Mouse (Mus musculus): ENCODE results near the gene Cfap299. TPM values are rescaled to one million over a fixed set of nuclear protein-coding genes. Genes with fewer than 3 reads are reported as not detected.

Gene Cfap299
- polyA plus RNA-seq, 1 experiment from 2014 or later, result 0.27 TPM

DNA sequence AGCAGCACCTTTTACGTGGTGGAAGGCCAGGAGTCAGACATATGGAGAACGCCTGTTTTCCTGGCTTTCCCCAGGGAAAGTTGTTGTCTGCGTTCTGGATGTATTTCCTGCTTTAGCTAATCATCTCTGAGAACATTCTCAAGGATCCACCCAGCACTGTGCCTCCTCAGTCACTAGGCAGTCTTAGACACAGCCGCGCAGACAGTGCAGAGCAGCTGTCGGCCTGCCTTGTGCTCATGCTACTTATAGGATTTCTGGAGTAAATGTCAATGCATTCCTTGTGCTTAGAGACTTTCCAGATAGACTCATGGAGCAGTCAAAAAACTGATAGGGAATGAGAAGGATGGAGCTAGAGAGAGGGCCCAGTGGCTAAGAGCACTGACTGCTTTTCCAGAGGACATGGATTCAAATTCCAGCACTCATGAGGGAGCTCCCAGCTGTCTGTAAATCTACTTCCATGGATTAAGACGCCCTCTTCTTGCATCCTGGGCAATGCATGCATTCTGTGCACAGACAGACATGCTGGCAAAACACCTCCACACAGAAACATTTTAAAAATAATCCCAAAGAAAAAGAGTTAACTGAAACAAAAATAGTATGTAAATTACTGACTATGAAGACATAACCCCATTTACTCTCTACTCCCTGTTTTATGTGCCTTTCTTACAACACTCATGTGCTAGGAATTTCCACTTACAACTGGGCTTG lies 193.3 kb downstream of the Cfap299 start:
- H3K9me3 ChIP-seq (ENCODE audit: control insufficient read depth), result no peaks in the 10 kb centered on the region
- 78% methylated on average over 7 of the region's 7 CpGs for WGBS
- no peak overlapping the region for H3K9ac ChIP-seq (ENCODE audit: low read depth, low read length)
- no peak overlapping the region for H3K27ac ChIP-seq (ENCODE audit: low read depth, low read length)
- TF ChIP-seq CTCF (IDR thresholded peaks at IDR 0.05; ENCODE audit: low read depth), result no peak
- no peaks in the 10 kb centered on the region for H3K36me3 ChIP-seq (ENCODE audit: control insufficient read depth, insufficient read depth)
- H3K4me3 ChIP-seq (ENCODE audit: low read depth, low read length), result no peak overlapping the region
- no peak overlapping the region for H3K4me2 ChIP-seq (replicated peaks; ENCODE audit: low read depth)
- ATAC-seq, result no peak
- no peaks in the 10 kb centered on the region for H3K4me1 ChIP-seq (replicated peaks; ENCODE audit: control insufficient read depth, insufficient read depth, low read length)
- no peaks in the 10 kb centered on the region for H3K27me3 ChIP-seq (replicated peaks; ENCODE audit: control insufficient read depth, insufficient read depth, low read length)

DNA sequence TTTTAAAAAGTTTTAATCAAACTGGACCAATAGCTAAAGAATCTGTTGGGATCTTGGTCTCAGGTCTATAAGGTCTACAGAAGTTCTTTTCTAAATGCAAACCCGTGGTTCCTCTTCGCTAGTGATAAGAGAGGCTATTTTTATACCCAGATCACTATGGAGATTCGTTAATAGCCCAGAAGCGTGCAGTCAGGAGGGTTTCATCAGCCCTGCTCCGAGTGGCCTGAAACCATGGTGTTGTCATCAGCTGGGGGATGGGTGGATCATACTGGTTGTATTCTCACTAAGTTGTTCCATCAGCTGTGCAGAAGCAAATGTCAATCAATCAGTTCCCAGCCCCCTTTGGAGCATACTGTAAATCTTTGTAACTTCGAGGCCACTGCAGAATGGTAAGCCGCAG lies 193.9 kb downstream of the Cfap299 start:
- no peak overlapping the region for H3K9ac ChIP-seq (ENCODE audit: low read depth, low read length)
- no peaks in the 10 kb centered on the region for H3K9me3 ChIP-seq (ENCODE audit: control insufficient read depth)
- WGBS, result 49% methylated on average over 7 of the region's 7 CpGs
- 0 out of 2 replicates have a peak, but pooled peaks have one; percentile 33 for ATAC-seq
- no peak overlapping the region for H3K4me2 ChIP-seq (replicated peaks; ENCODE audit: low read depth)
- H3K4me3 ChIP-seq (ENCODE audit: low read depth, low read length), result no peak overlapping the region
- no peaks in the 10 kb centered on the region for H3K4me1 ChIP-seq (replicated peaks; ENCODE audit: control insufficient read depth, insufficient read depth, low read length)
- no peak overlapping the region for H3K27ac ChIP-seq (ENCODE audit: low read depth, low read length)
- TF ChIP-seq CTCF (IDR thresholded peaks at IDR 0.05; ENCODE audit: low read depth), result no peak
- no peaks in the 10 kb centered on the region for H3K27me3 ChIP-seq (replicated peaks; ENCODE audit: control insufficient read depth, insufficient read depth, low read length)
- no peaks in the 10 kb centered on the region for H3K36me3 ChIP-seq (ENCODE audit: control insufficient read depth, insufficient read depth)

DNA sequence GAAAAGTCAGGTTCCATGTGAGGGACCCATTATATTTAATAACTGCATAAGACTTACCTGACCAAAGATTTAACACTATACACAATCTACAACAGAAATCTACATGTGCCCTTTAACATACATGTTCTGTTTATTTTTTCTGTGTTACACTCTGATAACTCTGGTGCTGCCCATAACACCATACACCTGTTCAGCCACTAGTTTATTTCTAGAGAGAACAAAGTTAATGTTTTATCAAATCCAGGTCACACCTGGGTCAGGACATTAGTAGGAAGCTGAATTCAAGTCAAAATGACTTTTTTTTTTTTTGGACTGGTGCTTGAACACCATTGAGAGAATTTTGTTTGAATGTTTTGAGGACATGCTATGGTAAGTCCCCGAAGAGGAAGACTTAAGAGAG lies 194.7 kb downstream of the Cfap299 start:
- peak; percentile 53; the same call in 1 of the 2 replicates for ATAC-seq
- no peaks in the 10 kb centered on the region for H3K4me1 ChIP-seq (replicated peaks; ENCODE audit: control insufficient read depth, insufficient read depth, low read length)
- H3K27ac ChIP-seq (ENCODE audit: low read depth, low read length), result no peak overlapping the region
- no peak overlapping the region for H3K4me3 ChIP-seq (ENCODE audit: low read depth, low read length)
- H3K36me3 ChIP-seq (ENCODE audit: control insufficient read depth, insufficient read depth), result no peaks in the 10 kb centered on the region
- H3K27me3 ChIP-seq (replicated peaks; ENCODE audit: control insufficient read depth, insufficient read depth, low read length), result no peaks in the 10 kb centered on the region
- no peaks in the 10 kb centered on the region for H3K9me3 ChIP-seq (ENCODE audit: control insufficient read depth)
- WGBS, result 70% methylated on average over 1 of the region's 1 CpGs
- H3K9ac ChIP-seq (ENCODE audit: low read depth, low read length), result no peak overlapping the region
- H3K4me2 ChIP-seq (replicated peaks; ENCODE audit: low read depth), result no peak overlapping the region
- no peak for TF ChIP-seq CTCF (IDR thresholded peaks at IDR 0.05; ENCODE audit: low read depth)

DNA sequence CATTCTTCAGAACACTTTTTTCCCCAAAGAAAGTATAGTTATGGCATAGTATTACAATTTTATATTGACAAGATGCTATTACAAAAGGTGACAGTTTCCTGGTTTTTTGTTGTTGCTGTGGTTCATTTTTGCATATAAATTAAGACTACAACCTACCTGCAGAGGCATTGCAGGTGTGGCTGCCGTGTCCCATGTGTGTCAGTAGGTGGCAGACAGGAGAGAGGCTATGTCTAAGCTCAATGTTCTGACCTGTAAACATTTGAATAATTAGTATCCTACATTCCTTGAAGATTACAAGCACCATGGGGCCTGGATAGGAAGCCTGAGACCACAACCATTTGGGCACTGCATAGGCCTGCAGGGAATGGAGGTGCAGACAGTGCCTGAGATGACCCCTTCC lies 212.2 kb downstream of the Cfap299 start:
- no peak overlapping the region for H3K4me2 ChIP-seq (replicated peaks; ENCODE audit: low read depth)
- H3K36me3 ChIP-seq (ENCODE audit: control insufficient read depth, insufficient read depth), result no peaks in the 10 kb centered on the region
- no peak overlapping the region for H3K27ac ChIP-seq (ENCODE audit: low read depth, low read length)
- H3K4me1 ChIP-seq (replicated peaks; ENCODE audit: control insufficient read depth, insufficient read depth, low read length), result no peaks in the 10 kb centered on the region
- H3K9ac ChIP-seq (ENCODE audit: low read depth, low read length), result no peak overlapping the region
- no peak for ATAC-seq
- WGBS, result 86% methylated on average over 1 of the region's 1 CpGs
- H3K4me3 ChIP-seq (ENCODE audit: low read depth, low read length), result no peak overlapping the region
- H3K9me3 ChIP-seq (ENCODE audit: control insufficient read depth), result no peaks in the 10 kb centered on the region
- H3K27me3 ChIP-seq (replicated peaks; ENCODE audit: control insufficient read depth, insufficient read depth, low read length), result no peaks in the 10 kb centered on the region
- TF ChIP-seq CTCF (IDR thresholded peaks at IDR 0.05; ENCODE audit: low read depth), result peak; percentile 57

DNA sequence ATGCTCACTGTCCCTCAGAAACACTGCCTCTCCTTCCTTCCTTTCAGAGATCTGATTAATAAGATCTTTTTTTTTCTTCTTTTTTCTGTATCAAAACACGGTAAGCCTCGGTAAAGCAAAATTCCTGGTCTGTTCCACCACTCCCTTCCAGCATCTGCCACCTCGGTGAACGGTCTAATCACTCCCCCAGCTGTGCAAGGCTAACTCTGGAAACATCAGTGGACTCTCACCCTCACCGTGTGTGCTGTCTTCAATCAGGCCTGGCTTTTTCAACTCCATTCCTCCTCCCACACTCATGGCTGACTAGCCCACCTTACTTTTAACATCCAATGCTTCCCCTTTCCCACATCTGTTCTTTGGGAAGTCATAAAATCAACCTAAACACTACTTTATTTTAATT lies 221.2 kb downstream of the Cfap299 start:
- H3K4me2 ChIP-seq (replicated peaks; ENCODE audit: low read depth), result no peak overlapping the region
- H3K9ac ChIP-seq (ENCODE audit: low read depth, low read length), result no peak overlapping the region
- no peaks in the 10 kb centered on the region for H3K9me3 ChIP-seq (ENCODE audit: control insufficient read depth)
- H3K4me1 ChIP-seq (replicated peaks; ENCODE audit: control insufficient read depth, insufficient read depth, low read length), result no peaks in the 10 kb centered on the region
- H3K27ac ChIP-seq (ENCODE audit: low read depth, low read length), result no peak overlapping the region
- ATAC-seq, result no peak
- no peaks in the 10 kb centered on the region for H3K36me3 ChIP-seq (ENCODE audit: control insufficient read depth, insufficient read depth)
- no peak overlapping the region for H3K4me3 ChIP-seq (ENCODE audit: low read depth, low read length)
- no peak for TF ChIP-seq CTCF (IDR thresholded peaks at IDR 0.05; ENCODE audit: low read depth)
- H3K27me3 ChIP-seq (replicated peaks; ENCODE audit: control insufficient read depth, insufficient read depth, low read length), result no peaks in the 10 kb centered on the region
- WGBS, result 37% methylated on average over 5 of the region's 5 CpGs

DNA sequence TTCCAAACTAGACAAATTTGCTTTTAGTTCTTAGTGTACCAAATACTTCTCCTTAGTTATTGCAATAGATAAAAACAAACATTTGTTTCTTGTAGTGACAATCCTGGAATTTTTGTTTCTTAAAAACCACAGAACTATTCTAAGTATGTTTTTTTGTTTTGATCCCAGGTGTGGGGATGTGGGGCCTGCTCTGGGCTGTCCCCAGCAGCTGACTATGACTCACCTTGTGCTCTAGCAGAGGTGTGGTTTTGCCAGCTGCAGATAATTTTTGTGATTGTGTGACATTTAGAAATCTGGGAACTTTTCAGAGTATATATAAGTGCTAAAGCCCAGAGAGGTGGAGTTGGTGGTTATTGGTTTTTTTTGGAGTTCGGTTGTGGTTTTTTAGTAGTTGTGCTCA lies 221.8 kb downstream of the Cfap299 start:
- WGBS, result 91% methylated on average over 1 of the region's 1 CpGs

More for the DNA sequence above, 221.8 kb downstream of the Cfap299 start:
- H3K4me2 ChIP-seq (replicated peaks; ENCODE audit: low read depth), result no peak overlapping the region
- H3K27me3 ChIP-seq (replicated peaks; ENCODE audit: control insufficient read depth, insufficient read depth, low read length), result no peaks in the 10 kb centered on the region
- H3K27ac ChIP-seq (ENCODE audit: low read depth, low read length), result no peak overlapping the region
- TF ChIP-seq CTCF (IDR thresholded peaks at IDR 0.05; ENCODE audit: low read depth), result no peak
- H3K4me3 ChIP-seq (ENCODE audit: low read depth, low read length), result no peak overlapping the region
- H3K9me3 ChIP-seq (ENCODE audit: control insufficient read depth), result no peaks in the 10 kb centered on the region
- H3K4me1 ChIP-seq (replicated peaks; ENCODE audit: control insufficient read depth, insufficient read depth, low read length), result no peaks in the 10 kb centered on the region
- no peaks in the 10 kb centered on the region for H3K36me3 ChIP-seq (ENCODE audit: control insufficient read depth, insufficient read depth)
- no peak overlapping the region for H3K9ac ChIP-seq (ENCODE audit: low read depth, low read length)
- no peak for ATAC-seq
